Mouse (Mus musculus): ENCODE measurements around the gene Slc47a1. TPM values are rescaled to one million over a fixed set of nuclear protein-coding genes. Genes with fewer than 3 reads are reported as not detected.
"Not testable (repeated sequence)": the region's sequence is repeated elsewhere in the genome, so short reads cannot be mapped to it uniquely, and the experiment has no call there.

Slc47a1 gene
- polyA plus RNA-seq (2016; fragmentation: Nextera tagmentation; extraction: Ambion mirVana): 0.05 and 0.13 TPM in 2 replicates

- no peak within 1 kb of the TSS for H3K27ac ChIP-seq
- WGBS: 15% methylated on average over 39 of the region's 39 CpGs
- H3K9me3 ChIP-seq (replicated peaks): no peaks in the 10 kb centered on the region
- H3K27me3 ChIP-seq (ENCODE audit: low read depth, poor library complexity, severe bottlenecking): peaks cover 66% of the 10 kb centered on the region
- H3K36me3 ChIP-seq: no peaks in the 10 kb centered on the region
- peak within 1 kb of the TSS; percentile 45 for H3K4me3 ChIP-seq
- DNase-seq (ENCODE audit: low spot score): peak; percentile 59
- peaks cover 13% of the 10 kb centered on the region for H3K4me1 ChIP-seq
These were observed at the start of gene Slc47a1 for GRCm38 (mm10) chr11:61377881-61378613. Gene Slc47a1 (minus strand): TSS chr11:61378345.

GRCm38 (mm10) chr11:61419253-61419652 is 41.1 kb upstream of the Slc47a1 start:
- no peaks in the 10 kb centered on the region for H3K9me3 ChIP-seq (replicated peaks)
- H3K36me3 ChIP-seq: no peaks in the 10 kb centered on the region
- H3K4me3 ChIP-seq: no peak overlapping the region
- H3K27me3 ChIP-seq (ENCODE audit: low read depth, poor library complexity, severe bottlenecking): no peaks in the 10 kb centered on the region
- 0 out of 2 replicates have a peak, but pooled peaks cover 2% of the 10 kb centered on the region for H3K4me1 ChIP-seq
- 88% methylated on average over 6 of the region's 6 CpGs for WGBS
- peak overlapping the region; percentile 28 for H3K27ac ChIP-seq
- DNase-seq (ENCODE audit: low spot score): no peak

- H3K36me3 ChIP-seq: no peaks in the 10 kb centered on the region
- DNase-seq (ENCODE audit: low spot score): peak; percentile 90
- WGBS: 30% methylated on average over 6 of the region's 6 CpGs
- no peaks in the 10 kb centered on the region for H3K27me3 ChIP-seq (ENCODE audit: low read depth, poor library complexity, severe bottlenecking)
- no peaks in the 10 kb centered on the region for H3K9me3 ChIP-seq (replicated peaks)
- peak overlapping the region; percentile 51 for H3K27ac ChIP-seq
- 0 out of 2 replicates have a peak, but pooled peaks cover 2% of the 10 kb centered on the region for H3K4me1 ChIP-seq
- no peak overlapping the region for H3K4me3 ChIP-seq
These were observed 39.9 kb upstream of the Slc47a1 start for GRCm38 (mm10) chr11:61417945-61418551.

- not testable (repeated sequence) for H3K4me1 ChIP-seq; H3K36me3 ChIP-seq; H3K27me3 ChIP-seq (ENCODE audit: low read depth, poor library complexity, severe bottlenecking); H3K4me3 ChIP-seq; DNase-seq (ENCODE audit: low spot score); H3K27ac ChIP-seq; H3K9me3 ChIP-seq (replicated peaks)
- WGBS: 88% methylated on average over 17 of the region's 17 CpGs
These were observed 38.4 kb upstream of the Slc47a1 start for GRCm38 (mm10) chr11:61416540-61416939.

GRCm38 (mm10) chr11:61415444-61415843 is 37.3 kb upstream of the Slc47a1 start:
- DNase-seq (ENCODE audit: low spot score): no peak

GRCm38 (mm10) chr11:61414560-61414959 is 36.4 kb upstream of the Slc47a1 start:
- Histone ChIP-seq H3K4me1 (0 out of 2 replicates have a peak, but pooled peaks cover 2% of the 10 kb centered on the region), H3K36me3 (no peaks in the 10 kb centered on the region), H3K27ac (no peak overlapping the region), H3K4me3 (no peak overlapping the region), H3K9me3 (replicated peaks) (no peaks in the 10 kb centered on the region), H3K27me3 (ENCODE audit: low read depth, poor library complexity, severe bottlenecking) (0 out of 2 replicates have a peak, but pooled peaks cover 4% of the 10 kb centered on the region)
- 79% methylated on average over 3 of the region's 3 CpGs for WGBS
- no peak for DNase-seq (ENCODE audit: low spot score)

More at GRCm38 (mm10) chr11:61415444-61415843, 37.3 kb upstream of the Slc47a1 start:
- H3K27me3 ChIP-seq (ENCODE audit: low read depth, poor library complexity, severe bottlenecking): 0 out of 2 replicates have a peak, but pooled peaks cover 4% of the 10 kb centered on the region
- no peak overlapping the region for H3K4me3 ChIP-seq
- H3K36me3 ChIP-seq: no peaks in the 10 kb centered on the region
- H3K9me3 ChIP-seq (replicated peaks): no peaks in the 10 kb centered on the region
- no peak overlapping the region for H3K27ac ChIP-seq
- WGBS: 76% methylated on average over 1 of the region's 1 CpGs
- 0 out of 2 replicates have a peak, but pooled peaks cover 2% of the 10 kb centered on the region for H3K4me1 ChIP-seq

- 0 out of 2 replicates have a peak, but pooled peaks cover 2% of the 10 kb centered on the region for H3K4me1 ChIP-seq
- no peak overlapping the region for H3K27ac ChIP-seq
- H3K36me3 ChIP-seq: no peaks in the 10 kb centered on the region
- no peak overlapping the region for H3K4me3 ChIP-seq
- 76% methylated on average over 5 of the region's 5 CpGs for WGBS
- 0 out of 2 replicates have a peak, but pooled peaks cover 4% of the 10 kb centered on the region for H3K27me3 ChIP-seq (ENCODE audit: low read depth, poor library complexity, severe bottlenecking)
- H3K9me3 ChIP-seq (replicated peaks): no peaks in the 10 kb centered on the region
- no peak for DNase-seq (ENCODE audit: low spot score)
These were observed 35.3 kb upstream of the Slc47a1 start for GRCm38 (mm10) chr11:61413411-61413810.

- Histone ChIP-seq H3K36me3 (no peaks in the 10 kb centered on the region), H3K27ac (no peak overlapping the region), H3K27me3 (ENCODE audit: low read depth, poor library complexity, severe bottlenecking) (0 out of 2 replicates have a peak, but pooled peaks cover 4% of the 10 kb centered on the region), H3K9me3 (replicated peaks) (no peaks in the 10 kb centered on the region), H3K4me1 (no peaks in the 10 kb centered on the region), H3K4me3 (no peak overlapping the region)
- WGBS: 50% methylated on average over 7 of the region's 7 CpGs
- DNase-seq (ENCODE audit: low spot score): no peak
These were observed 33.7 kb upstream of the Slc47a1 start for GRCm38 (mm10) chr11:61411809-61412208.

GRCm38 (mm10) chr11:61411221-61411620 is 33.1 kb upstream of the Slc47a1 start:
- no peaks in the 10 kb centered on the region for H3K9me3 ChIP-seq (replicated peaks)
- H3K36me3 ChIP-seq: no peaks in the 10 kb centered on the region
- WGBS: 82% methylated on average over 11 of the region's 11 CpGs
- no peak overlapping the region for H3K4me3 ChIP-seq
- H3K4me1 ChIP-seq: no peaks in the 10 kb centered on the region
- 0 out of 2 replicates have a peak, but pooled peaks cover 4% of the 10 kb centered on the region for H3K27me3 ChIP-seq (ENCODE audit: low read depth, poor library complexity, severe bottlenecking)
- no peak overlapping the region for H3K27ac ChIP-seq
- DNase-seq (ENCODE audit: low spot score): no peak

- no peak overlapping the region for H3K4me3 ChIP-seq
- 0% methylated on average over 1 of the region's 1 CpGs for WGBS
- no peaks in the 10 kb centered on the region for H3K36me3 ChIP-seq
- H3K27me3 ChIP-seq (ENCODE audit: low read depth, poor library complexity, severe bottlenecking): 0 out of 2 replicates have a peak, but pooled peaks cover 4% of the 10 kb centered on the region
- no peaks in the 10 kb centered on the region for H3K9me3 ChIP-seq (replicated peaks)
- H3K4me1 ChIP-seq: no peaks in the 10 kb centered on the region
- H3K27ac ChIP-seq: no peak overlapping the region
- peak; percentile 93 for DNase-seq (ENCODE audit: low spot score)
These were observed 32.0 kb upstream of the Slc47a1 start for GRCm38 (mm10) chr11:61410129-61410528.

GRCm38 (mm10) chr11:61409051-61409450 is 30.9 kb upstream of the Slc47a1 start:
- H3K9me3 ChIP-seq (replicated peaks): no peaks in the 10 kb centered on the region
- H3K4me1 ChIP-seq: no peaks in the 10 kb centered on the region
- 23% methylated on average over 3 of the region's 3 CpGs for WGBS
- no peaks in the 10 kb centered on the region for H3K36me3 ChIP-seq
- H3K27me3 ChIP-seq (ENCODE audit: low read depth, poor library complexity, severe bottlenecking): 0 out of 2 replicates have a peak, but pooled peaks cover 4% of the 10 kb centered on the region
- no peak overlapping the region for H3K27ac ChIP-seq
- peak overlapping the region; percentile 68 for H3K4me3 ChIP-seq
- no peak for DNase-seq (ENCODE audit: low spot score)

GRCm38 (mm10) chr11:61408184-61409027 is 30.3 kb upstream of the Slc47a1 start:
- WGBS: under 1% methylated on average over 64 of the region's 64 CpGs
- Histone ChIP-seq H3K36me3 (no peaks in the 10 kb centered on the region), H3K9me3 (replicated peaks) (no peaks in the 10 kb centered on the region), H3K4me3 (peak overlapping the region; percentile 68), H3K4me1 (no peaks in the 10 kb centered on the region), H3K27me3 (ENCODE audit: low read depth, poor library complexity, severe bottlenecking) (0 out of 2 replicates have a peak, but pooled peaks cover 4% of the 10 kb centered on the region), H3K27ac (peak overlapping the region; percentile 79)
- peak; percentile 84 for DNase-seq (ENCODE audit: low spot score)

All from limb, embryonic 10.5 days (tissue).